Mouse (Mus musculus) midbrain, postnatal 0 days (tissue): ENCODE results near the gene Egfr. TPM values are rescaled to one million over a fixed set of nuclear protein-coding genes. Genes with fewer than 3 reads are reported as not detected.
A peak's percentile ranks its signal among the peaks of the same experiment; 100 is the strongest.

Source experiments
- ATAC-seq: fragments of 200-750 bp; cut with Nextera tagmentation; 2 replicates; pipeline ENCODE4 v1.8.0; 2017; ENCODE audit warnings: moderate number of reproducible peaks, mild to moderate bottlenecking, moderate TSS enrichment, moderate library complexity; ENCODE audit not compliant: low FRiP score
- DNase-seq: peaks from one replicate; pipeline ENCODE4 v3.0.0-alpha.2; 2015; ENCODE audit warnings: low spot score
- H3K27ac ChIP-seq: fragments of 300-500 bp; sonication (generic); 2 replicates; pipeline ENCODE4 v1.5.1; 2014; ENCODE audit warnings: low read depth, mild to moderate bottlenecking, low read length, mixed read lengths
- H3K27me3 ChIP-seq: fragments of 300-500 bp; sonication (generic); 2 replicates; pipeline ENCODE4 v1.6.1; 2014; ENCODE audit warnings: low read length, control low read depth, mixed read lengths; ENCODE audit not compliant: insufficient read depth
- H3K36me3 ChIP-seq: fragments of 300-500 bp; sonication (generic); 2 replicates; pipeline ENCODE4 v1.6.1; 2014; ENCODE audit warnings: low read length, control low read depth, mixed read lengths; ENCODE audit not compliant: insufficient read depth
- H3K4me1 ChIP-seq: fragments of 300-500 bp; sonication (generic); 2 replicates; pipeline ENCODE4 v1.6.1; 2014; ENCODE audit warnings: mild to moderate bottlenecking, control low read depth, antibody characterized with exemption, low read length, mixed read lengths; ENCODE audit not compliant: insufficient read depth
- H3K4me2 ChIP-seq: fragments of 300-500 bp; sonication (generic); 2 replicates; pipeline ENCODE4 v1.6.1; 2014; ENCODE audit warnings: low read depth, mild to moderate bottlenecking, low read length, mixed read lengths; ENCODE audit not compliant: poor library complexity, severe bottlenecking
- H3K4me3 ChIP-seq: fragments of 300-500 bp; sonication (generic); 2 replicates; pipeline ENCODE4 v1.5.1; 2014; ENCODE audit warnings: low read depth, mild to moderate bottlenecking, low read length, moderate library complexity
- H3K9ac ChIP-seq: fragments of 300-500 bp; sonication (generic); replicated peaks from 2 replicates; pipeline ENCODE4 v1.6.1; 2014; ENCODE audit warnings: mild to moderate bottlenecking, low read length, moderate library complexity, mixed read lengths; ENCODE audit not compliant: poor library complexity, severe bottlenecking
- H3K9me3 ChIP-seq: fragments of 300-500 bp; sonication (generic); 2 replicates; pipeline ENCODE4 v1.6.1; 2016; ENCODE audit warnings: low read length, control low read depth
- CTCF ChIP-seq: IDR thresholded peaks from 2 replicates; pipeline ENCODE4 v1.5.1; 2016; ENCODE audit warnings: antibody characterized with exemption, mild to moderate bottlenecking
- WGBS: fragments of 180-500 bp; shearing (Covaris S2); extraction: QIAGEN DNeasy Blood & Tissue Kit; methylation state at CpG from one replicate; pipeline ENCODE4 v1.1.7; 2014; 5-methylcytosine and 5-hydroxymethylcytosine counted together
- polyA plus RNA-seq: library from polyadenylated mRNA; unstranded; fragments of >200 nt; fragmentation: Nextera tagmentation; extraction: Ambion mirVana; gene quantifications from 2 replicates; pipeline ENCODE4 v1.2.1, GENCODE M21; 2015
- total RNA-seq: library from RNA; depleted of rRNA; stranded (reverse); fragments of >200 nt; gene quantifications from 2 replicates; pipeline ENCODE4 v1.2.3, GENCODE M21; 2014

The Egfr gene
- total and polyA plus RNA-seq, 2 experiments from 2014 or later: 10.7 to 19.3 TPM

- Histone ChIP-seq H3K4me3 (no peak overlapping the region), H3K27me3 (no peaks in the 10 kb centered on the region), H3K4me2 (no peak overlapping the region), H3K4me1 (no peaks in the 10 kb centered on the region), H3K9ac (no peak overlapping the region), H3K27ac (no peak overlapping the region), H3K36me3 (no peaks in the 10 kb centered on the region), H3K9me3 (no peaks in the 10 kb centered on the region)
- no peak for TF ChIP-seq CTCF
- DNase-seq: peak; percentile 41
- 67% methylated on average over 10 of the region's 10 CpGs for WGBS
- ATAC-seq: no peak
Observed at GRCm38 (mm10) chr11:16740691-16741611, 11.1 kb upstream of the Egfr start.

- Histone ChIP-seq H3K4me2 (no peak overlapping the region), H3K4me1 (no peaks in the 10 kb centered on the region), H3K4me3 (no peak overlapping the region), H3K27me3 (no peaks in the 10 kb centered on the region), H3K9ac (no peak overlapping the region), H3K36me3 (no peaks in the 10 kb centered on the region), H3K9me3 (no peaks in the 10 kb centered on the region), H3K27ac (no peak overlapping the region)
- WGBS: 95% methylated on average over 4 of the region's 4 CpGs
- no peak for TF ChIP-seq CTCF
- ATAC-seq (no peak), DNase-seq (no peak)
Observed at GRCm38 (mm10) chr11:16742251-16742650, 9.8 kb upstream of the Egfr start.

GRCm38 (mm10) chr11:16742821-16743220, 9.2 kb upstream of the Egfr start:
- no peak for TF ChIP-seq CTCF
- Histone ChIP-seq H3K9ac (no peak overlapping the region), H3K4me1 (no peaks in the 10 kb centered on the region), H3K27me3 (no peaks in the 10 kb centered on the region), H3K36me3 (no peaks in the 10 kb centered on the region), H3K27ac (no peak overlapping the region), H3K9me3 (no peaks in the 10 kb centered on the region), H3K4me3 (no peak overlapping the region), H3K4me2 (no peak overlapping the region)
- DNase-seq: no peak
- ATAC-seq: no peak
- WGBS: 89% methylated on average over 2 of the region's 2 CpGs

GRCm38 (mm10) chr11:16751457-16751982, 483 bp upstream of the Egfr start:
- no peak overlapping the region for H3K27ac ChIP-seq
- ATAC-seq: no peak
- DNase-seq: no peak

GRCm38 (mm10) chr11:16752349-16753153, 548 bp downstream of the Egfr start:
- Histone ChIP-seq H3K4me3 (peak overlapping the region; percentile 67), H3K4me2 (peak overlapping the region; percentile 98), H3K36me3 (no peaks in the 10 kb centered on the region), H3K9ac (peak overlapping the region; percentile 57), H3K27me3 (peaks cover 24% of the 10 kb centered on the region), H3K9me3 (no peaks in the 10 kb centered on the region), H3K27ac (peak overlapping the region; percentile 18; the same call in 1 of the 2 replicates), H3K4me1 (peaks cover 6% of the 10 kb centered on the region; the same call in 1 of the 2 replicates)
- under 1% methylated on average over 62 of the region's 68 CpGs for WGBS
- DNase-seq (peak; percentile 16), ATAC-seq (peak; percentile 70)
- peak; percentile 45 for TF ChIP-seq CTCF

More at GRCm38 (mm10) chr11:16751457-16751982, 483 bp upstream of the Egfr start:
- 42% methylated on average over 7 of the region's 7 CpGs for WGBS
- Histone ChIP-seq H3K4me3 (peak overlapping the region; percentile 67), H3K27me3 (peaks cover 24% of the 10 kb centered on the region), H3K9me3 (no peaks in the 10 kb centered on the region), H3K4me1 (peaks cover 6% of the 10 kb centered on the region; the same call in 1 of the 2 replicates), H3K9ac (no peak overlapping the region), H3K4me2 (peak overlapping the region; percentile 98), H3K36me3 (no peaks in the 10 kb centered on the region)
- TF ChIP-seq CTCF: no peak
